Mouse (Mus musculus) c-Kit-positive CD71-positive TER-119-positive erythroid progenitor cells, embryonic 14.5 days (primary cell): ENCODE results near the gene Aldh2.
A peak's percentile ranks its signal among the peaks of the same experiment; 100 is the strongest.
"Not testable (repeated sequence)": the region's sequence is repeated elsewhere in the genome, so short reads cannot be mapped to it uniquely, and the experiment has no call there.

Experiments
- DNase-seq: peaks from one replicate; pipeline ENCODE4 v3.0.0-alpha.2; 2013; ENCODE audit warnings: low spot score

Gene Aldh2

GRCm38 (mm10) chr5:121593451-121594401, at the start of gene Aldh2:
Gene Aldh2 (minus strand): TSS chr5:121593824.
- DNase-seq, result peak; percentile 76

GRCm38 (mm10) chr5:121639601-121640000, 46.0 kb upstream of the Aldh2 start:
- DNase-seq, result no peak

DNA sequence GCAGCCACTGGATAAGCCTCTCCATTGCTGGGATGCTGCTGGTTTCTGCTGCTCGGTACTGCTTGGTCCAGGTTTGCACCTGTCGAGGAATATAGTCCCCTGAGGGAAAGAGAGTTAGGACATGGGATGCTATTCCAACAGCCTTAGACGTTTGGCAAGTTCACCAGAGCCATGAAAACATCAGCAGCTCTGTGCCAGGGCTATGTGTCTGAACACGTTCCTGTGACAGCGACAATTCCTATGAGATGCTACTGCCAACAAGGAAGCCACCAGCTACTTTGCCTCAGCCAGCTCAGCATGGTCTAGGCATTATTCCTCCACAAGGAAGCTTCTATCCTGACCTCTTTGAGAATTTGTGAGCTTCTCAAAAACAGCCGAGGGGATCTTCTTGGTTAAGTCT, 43.7 kb upstream of the Aldh2 start:
- no peak for DNase-seq

GRCm38 (mm10) chr5:121634668-121635067, 41.0 kb upstream of the Aldh2 start:
- no peak for DNase-seq

- no peak for DNase-seq
Measured at GRCm38 (mm10) chr5:121632804-121633203, 39.2 kb upstream of the Aldh2 start.

GRCm38 (mm10) chr5:121631106-121631647, 37.6 kb upstream of the Aldh2 start:
- DNase-seq, result not testable (repeated sequence)

GRCm38 (mm10) chr5:121627871-121628270, 34.2 kb upstream of the Aldh2 start:
- DNase-seq, result peak; percentile 70

DNA sequence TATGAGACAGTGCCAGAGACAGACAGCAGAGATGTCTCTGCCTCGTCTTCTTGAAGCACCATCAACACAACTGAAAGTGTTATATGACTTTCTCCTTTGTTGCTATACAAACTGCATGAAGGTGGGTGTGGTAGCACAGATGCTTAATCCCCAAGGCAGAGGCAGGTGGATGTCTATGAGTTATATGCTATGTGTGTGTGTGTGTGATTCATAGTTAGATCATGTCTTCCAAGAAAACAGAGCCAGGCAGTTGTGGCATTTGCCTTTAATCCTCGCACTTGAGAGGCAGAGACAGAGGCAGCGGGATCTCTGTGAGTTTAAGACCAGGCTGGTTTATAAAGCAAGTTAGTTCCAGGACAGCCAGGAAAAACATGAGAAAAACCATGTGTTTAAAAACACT, 29.6 kb upstream of the Aldh2 start:
- no peak for DNase-seq

DNA sequence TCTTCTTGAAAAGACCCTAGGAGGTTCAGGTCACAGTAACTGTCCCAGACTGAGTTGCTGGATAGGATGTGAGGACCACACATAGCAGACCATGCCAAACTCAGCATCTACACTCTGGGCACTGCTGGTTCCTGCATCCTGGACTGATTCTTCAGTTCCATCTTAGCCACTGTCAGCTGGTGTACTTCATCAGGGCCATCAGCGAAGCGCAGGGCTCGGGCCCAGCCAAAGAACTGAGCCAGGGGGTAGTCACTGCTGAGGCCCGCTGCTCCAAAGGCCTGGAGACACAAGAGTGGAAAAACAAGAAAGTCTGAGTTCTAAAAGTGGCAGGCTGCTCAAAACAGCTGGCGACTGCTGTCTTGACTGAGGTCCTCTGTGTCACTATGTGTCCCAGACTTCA, 27.5 kb upstream of the Aldh2 start:
- DNase-seq, result no peak

DNA sequence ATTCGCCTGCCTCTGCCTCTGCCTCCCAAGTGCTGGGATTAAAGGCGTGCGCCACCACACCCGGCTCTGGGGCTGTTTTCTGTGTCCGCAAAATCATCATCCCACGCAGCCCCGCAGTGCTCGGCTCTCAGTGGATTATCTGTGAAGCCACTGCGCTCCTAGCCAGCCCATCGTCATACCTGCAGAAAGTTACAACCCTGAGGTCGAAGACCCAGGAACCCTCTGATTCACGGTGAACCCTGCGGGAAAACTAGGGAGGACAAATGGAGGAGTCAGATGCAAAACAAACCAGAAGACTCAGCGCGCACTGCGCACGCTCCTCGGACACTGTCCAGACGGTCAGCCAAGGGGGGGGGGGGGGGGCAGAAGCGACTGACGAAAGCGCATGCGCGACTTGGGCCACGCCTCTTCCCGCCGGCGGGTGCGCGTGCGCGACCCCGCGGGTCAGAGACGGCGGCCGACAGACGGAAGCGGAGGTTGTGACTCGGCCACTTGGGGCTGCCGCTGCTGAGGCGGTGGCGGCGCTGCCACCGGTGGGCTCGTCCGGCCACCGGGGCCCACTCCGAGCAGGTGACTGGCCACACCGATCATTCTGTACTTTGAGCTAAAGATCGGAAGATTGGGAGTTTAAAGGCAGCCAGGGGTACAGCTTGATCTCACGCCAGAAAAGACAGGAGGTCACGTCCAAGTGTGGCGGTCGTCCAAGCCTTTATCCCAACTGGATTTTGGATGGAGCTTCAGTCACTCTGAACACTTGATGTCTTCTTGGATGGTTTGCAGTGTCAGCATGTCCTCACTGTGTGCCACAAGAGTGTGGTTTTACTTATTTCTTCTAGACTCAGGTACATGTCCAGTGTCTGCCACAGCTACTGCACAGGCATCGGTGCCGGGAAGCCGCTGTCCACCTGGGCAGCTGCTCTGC, 25.2 kb upstream of the Aldh2 start, which contains the start of gene Acad12:
TSS of gene Acad12 (minus strand) at position 347 of the 922 bp plus-strand sequence.
- peak; percentile 73 for DNase-seq

- DNase-seq, result not testable (repeated sequence)
Measured at GRCm38 (mm10) chr5:121614921-121615320, 21.3 kb upstream of the Aldh2 start.

DNA sequence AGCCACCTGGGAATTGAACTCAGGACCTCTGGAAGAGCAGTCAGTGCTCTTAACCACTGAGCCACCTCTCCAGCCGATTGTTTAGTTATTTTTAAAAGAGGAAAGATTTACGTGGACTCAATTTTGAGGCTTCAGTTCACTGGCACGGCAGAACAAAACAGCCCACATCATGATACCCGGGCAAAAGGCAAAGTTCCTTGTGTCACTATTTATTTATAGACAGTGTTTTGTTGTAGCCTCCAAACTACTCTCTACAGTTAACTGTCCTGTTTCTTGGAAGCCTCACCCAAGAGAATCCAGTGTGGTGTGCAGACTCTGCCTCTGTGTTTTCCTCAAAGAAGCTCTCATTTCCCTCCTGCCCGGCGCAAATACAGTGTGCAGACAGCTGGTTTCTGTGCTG, 18.4 kb upstream of the Aldh2 start:
- no peak for DNase-seq

GRCm38 (mm10) chr5:121609556-121610135, 16.0 kb upstream of the Aldh2 start:
- DNase-seq, result not testable (repeated sequence)

- DNase-seq, result peak; percentile 81
Measured at GRCm38 (mm10) chr5:121606151-121606550, 12.5 kb upstream of the Aldh2 start.

GRCm38 (mm10) chr5:121603815-121604214, 10.2 kb upstream of the Aldh2 start:
- not testable (repeated sequence) for DNase-seq

GRCm38 (mm10) chr5:121601547-121602299, 8.1 kb upstream of the Aldh2 start:
- peak; percentile 81 for DNase-seq

DNA sequence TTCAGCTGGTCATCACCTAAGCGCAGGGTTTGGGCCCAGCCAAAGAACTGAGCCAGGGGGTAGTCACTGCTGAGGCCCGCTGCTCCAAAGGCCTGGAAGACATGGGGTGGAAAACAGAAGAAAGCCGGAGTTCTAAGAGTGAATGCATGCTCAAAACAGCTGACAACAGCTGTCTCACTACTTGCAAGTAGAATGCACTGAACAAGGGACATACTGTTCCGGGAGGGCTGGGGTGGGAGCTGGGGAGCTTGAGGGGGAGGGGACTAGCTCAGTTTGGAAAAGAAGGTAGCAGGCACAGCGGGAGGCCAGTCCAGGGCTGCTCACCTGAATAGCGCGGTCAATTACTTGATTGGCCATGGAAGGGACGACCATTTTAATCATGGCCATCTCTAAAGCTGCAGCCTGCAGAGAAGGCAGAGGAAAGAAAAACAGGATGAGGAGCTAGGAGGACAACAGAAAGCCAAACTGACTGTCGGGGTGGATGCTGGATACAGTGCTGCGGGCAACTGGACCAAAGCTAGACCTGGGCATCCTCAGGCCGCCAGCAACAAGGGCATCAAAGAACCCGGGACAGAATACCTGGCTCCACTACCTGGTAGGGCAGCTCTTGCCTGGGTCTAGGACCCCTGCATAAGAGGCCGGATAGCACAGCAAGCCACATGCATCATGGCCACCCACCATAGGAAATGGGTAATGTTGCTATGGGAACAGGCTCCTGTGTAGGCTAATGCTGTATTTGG, 5.4 kb upstream of the Aldh2 start:
- DNase-seq, result no peak

DNA sequence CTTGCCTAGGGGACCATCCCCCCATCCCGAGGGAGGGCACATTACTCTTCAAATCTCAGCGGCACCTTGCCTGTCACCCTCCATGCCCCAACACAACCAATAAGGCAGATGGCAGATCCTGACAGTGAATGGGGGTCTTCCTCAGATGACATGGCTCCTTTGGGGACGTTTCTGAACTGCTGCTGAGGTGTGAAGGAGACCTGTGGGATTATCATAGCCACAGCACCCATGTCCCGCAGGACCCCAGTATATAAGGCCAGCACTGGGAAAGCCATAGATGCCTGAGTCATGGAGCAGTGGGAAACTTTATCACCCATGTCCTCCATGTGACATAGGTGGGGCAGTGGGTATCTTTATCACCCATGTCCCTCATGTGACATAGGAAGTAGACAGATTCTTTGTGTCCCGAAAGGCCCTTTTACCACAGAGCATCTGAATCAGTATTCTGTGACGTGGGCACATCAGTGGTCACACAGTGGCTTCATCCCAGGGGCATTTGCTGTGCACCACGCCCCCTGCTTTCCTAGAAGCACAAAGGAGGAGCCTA, 4.4 kb upstream of the Aldh2 start:
- DNase-seq, result no peak

GRCm38 (mm10) chr5:121597332-121597731, 3.7 kb upstream of the Aldh2 start:
- DNase-seq, result no peak

DNA sequence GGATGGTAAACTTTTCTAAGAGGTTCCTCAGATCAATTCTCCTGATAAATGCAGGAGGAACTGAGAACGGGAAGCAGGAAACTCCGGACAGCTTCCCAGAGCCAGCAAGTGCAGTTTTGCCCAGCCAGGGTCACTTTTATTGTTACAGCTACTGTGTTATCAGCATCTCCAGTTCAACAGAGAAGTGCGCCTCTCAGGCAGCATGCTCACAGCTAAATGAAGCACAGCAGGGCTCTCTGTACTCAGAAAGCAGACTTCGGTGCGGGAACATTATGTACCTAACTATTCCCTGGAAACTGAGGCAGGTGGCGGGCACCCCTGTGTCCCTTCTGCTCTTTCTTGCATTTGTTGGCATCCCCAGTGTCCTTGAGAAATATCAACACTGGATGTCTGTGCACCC, 2.6 kb upstream of the Aldh2 start:
- DNase-seq, result no peak
